Mouse (Mus musculus): ENCODE measurements around the gene Aspscr1. TPM values are rescaled to one million over a fixed set of nuclear protein-coding genes. Genes with fewer than 3 reads are reported as not detected.

Aspscr1 gene
- polyA plus RNA-seq, 1 experiment from 2014 or later = 105 TPM

DNA sequence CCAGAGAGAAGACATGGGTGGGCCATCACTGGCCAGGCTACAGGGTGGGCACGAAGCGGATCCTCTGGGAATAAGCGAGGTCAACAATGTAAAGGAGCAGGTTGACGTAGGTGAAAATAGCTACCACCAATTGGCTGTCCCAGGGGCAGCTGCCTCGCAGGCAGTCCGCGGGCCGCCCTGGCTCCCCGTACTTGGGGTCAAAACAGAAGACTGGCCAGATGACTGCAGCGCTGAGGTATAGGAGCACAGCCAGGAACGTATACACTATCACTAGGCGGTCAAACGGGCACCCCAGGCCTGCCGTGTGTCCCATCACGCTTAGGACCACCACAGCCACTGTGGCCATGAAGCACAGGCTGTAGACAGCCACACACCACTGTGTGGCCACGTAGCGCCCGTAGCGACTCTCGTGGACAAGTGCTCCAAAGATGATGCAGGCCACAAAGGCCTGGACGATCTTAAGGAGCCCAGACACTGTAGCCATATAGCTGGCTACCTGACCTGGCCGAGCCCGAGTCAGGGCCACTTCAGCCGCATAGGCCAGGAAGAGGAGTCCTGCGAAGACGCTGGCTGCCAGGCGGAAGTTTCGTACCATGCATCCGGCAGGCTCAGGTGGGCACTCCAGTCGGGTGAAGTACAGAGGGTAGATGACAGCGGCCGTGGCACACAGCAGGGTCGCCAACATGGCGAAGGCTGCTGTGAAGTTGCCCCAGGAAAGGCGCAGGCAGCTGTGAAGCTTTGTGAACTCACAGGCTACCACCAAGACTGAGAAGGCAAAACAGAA, 25.5 kb upstream of the Aspscr1 start:
- peaks cover 14% of the 10 kb centered on the region; the same call in 1 of the 2 replicates for H3K4me1 ChIP-seq
- no peak overlapping the region for H3K4me3 ChIP-seq (replicated peaks)
- 0 out of 2 replicates have a peak overlapping the region, but pooled peaks have one; percentile 56 for H3K4me2 ChIP-seq
- H3K36me3 ChIP-seq = no peaks in the 10 kb centered on the region
- H3K9me3 ChIP-seq = no peaks in the 10 kb centered on the region
- no peaks in the 10 kb centered on the region for H3K27me3 ChIP-seq (replicated peaks)
- 81% methylated on average over 35 of the region's 35 CpGs for WGBS
- no peak overlapping the region for H3K27ac ChIP-seq
- H3K9ac ChIP-seq = no peak overlapping the region
- ATAC-seq (ENCODE audit: insufficient read depth, low FRiP score, low read depth) = no peak

DNA sequence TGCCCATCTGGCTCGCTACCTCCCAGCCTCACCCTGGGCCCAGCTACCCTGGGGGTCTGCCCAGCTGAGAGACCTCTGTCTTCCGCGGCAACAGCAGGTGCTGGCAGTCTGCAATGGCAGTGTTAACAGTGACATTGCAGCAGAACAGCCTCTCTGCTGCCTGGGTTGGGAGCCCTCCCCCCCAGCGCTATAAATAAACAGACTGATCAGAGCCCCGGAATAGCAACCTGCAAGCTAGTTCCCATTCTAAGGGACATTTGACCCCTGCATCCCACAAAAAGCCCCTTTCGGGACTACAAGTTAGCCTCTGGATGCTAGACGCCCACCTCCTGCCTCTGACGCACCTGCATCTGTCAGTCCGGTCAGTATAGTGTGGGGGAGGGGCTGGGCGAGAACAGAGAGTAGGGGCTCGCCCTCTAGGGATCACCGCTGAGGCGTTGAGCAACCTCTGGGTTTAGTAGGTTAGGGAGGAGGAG, 24.7 kb upstream of the Aspscr1 start, which contains the start of gene Myadml2:
Myadml2 (minus strand) TSS at position 158 of the 476 bp plus-strand sequence.
- ATAC-seq (ENCODE audit: insufficient read depth, low FRiP score, low read depth) = no peak
- peak within 1 kb of the TSS; percentile 28 for H3K4me3 ChIP-seq (replicated peaks)
- H3K9me3 ChIP-seq = no peaks in the 10 kb centered on the region
- no peaks in the 10 kb centered on the region for H3K36me3 ChIP-seq
- H3K27ac ChIP-seq = no peak within 1 kb of the TSS
- H3K4me1 ChIP-seq = peaks cover 8% of the 10 kb centered on the region; the same call in 1 of the 2 replicates
- H3K9ac ChIP-seq = no peak within 1 kb of the TSS
- H3K4me2 ChIP-seq = peak within 1 kb of the TSS; percentile 56
- 5% methylated on average over 13 of the region's 13 CpGs for WGBS
- no peaks in the 10 kb centered on the region for H3K27me3 ChIP-seq (replicated peaks)

DNA sequence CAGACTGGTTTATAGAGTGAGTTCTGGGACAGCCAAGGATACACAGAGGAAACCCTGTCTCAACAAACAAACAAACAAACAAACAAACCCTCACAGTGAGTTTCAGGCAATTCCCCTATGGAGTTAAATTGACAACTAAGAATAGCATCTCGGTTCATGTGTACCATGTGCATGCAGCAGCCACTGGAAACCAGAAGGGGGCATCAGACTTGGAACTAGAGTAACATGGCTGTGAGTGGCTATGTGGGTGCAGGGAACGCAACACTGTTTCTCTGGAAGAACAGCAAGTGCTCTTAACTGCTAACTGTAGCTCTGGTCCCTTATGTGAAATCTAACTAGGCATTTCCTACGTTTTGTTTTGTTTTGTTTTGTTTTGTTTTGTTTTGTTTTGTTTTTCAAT, 20.9 kb upstream of the Aspscr1 start:
- H3K4me3 ChIP-seq (replicated peaks) = no peak overlapping the region
- H3K4me2 ChIP-seq = no peak overlapping the region
- H3K9ac ChIP-seq = no peak overlapping the region
- ATAC-seq (ENCODE audit: insufficient read depth, low FRiP score, low read depth) = no peak
- 75% methylated on average over 3 of the region's 3 CpGs for WGBS
- H3K36me3 ChIP-seq = no peaks in the 10 kb centered on the region
- no peak overlapping the region for H3K27ac ChIP-seq
- H3K4me1 ChIP-seq = peaks cover 4% of the 10 kb centered on the region; the same call in 1 of the 2 replicates
- H3K9me3 ChIP-seq = no peaks in the 10 kb centered on the region
- peaks cover 7% of the 10 kb centered on the region; the same call in 1 of the 2 replicates for H3K27me3 ChIP-seq (replicated peaks)

DNA sequence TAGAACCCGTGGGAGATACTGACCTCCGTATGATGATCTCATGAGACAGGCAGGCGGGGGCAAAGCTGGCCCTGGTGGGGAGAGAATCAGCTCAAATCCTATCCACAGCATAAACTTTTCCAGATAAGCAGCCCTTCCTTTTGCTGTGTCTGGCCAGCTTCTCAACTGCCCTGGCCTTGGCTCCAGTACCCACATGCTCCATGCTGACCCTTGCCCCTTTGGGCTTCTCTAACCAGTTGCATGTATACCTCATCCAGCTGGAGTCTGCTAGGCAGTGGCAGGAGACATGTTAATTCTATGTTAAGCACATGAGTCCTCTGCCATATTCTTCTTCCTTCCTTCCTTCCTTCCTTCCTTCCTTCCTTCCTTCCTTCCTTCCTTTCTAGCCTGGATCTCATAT, 18.0 kb upstream of the Aspscr1 start:
- H3K27me3 ChIP-seq (replicated peaks) = peaks cover 33% of the 10 kb centered on the region
- peaks cover 3% of the 10 kb centered on the region for H3K4me1 ChIP-seq
- ATAC-seq (ENCODE audit: insufficient read depth, low FRiP score, low read depth) = no peak
- H3K9ac ChIP-seq = no peak overlapping the region
- no peaks in the 10 kb centered on the region for H3K9me3 ChIP-seq
- no peak overlapping the region for H3K4me3 ChIP-seq (replicated peaks)
- 67% methylated on average over 3 of the region's 3 CpGs for WGBS
- no peak overlapping the region for H3K4me2 ChIP-seq
- H3K36me3 ChIP-seq = no peaks in the 10 kb centered on the region
- H3K27ac ChIP-seq = no peak overlapping the region

DNA sequence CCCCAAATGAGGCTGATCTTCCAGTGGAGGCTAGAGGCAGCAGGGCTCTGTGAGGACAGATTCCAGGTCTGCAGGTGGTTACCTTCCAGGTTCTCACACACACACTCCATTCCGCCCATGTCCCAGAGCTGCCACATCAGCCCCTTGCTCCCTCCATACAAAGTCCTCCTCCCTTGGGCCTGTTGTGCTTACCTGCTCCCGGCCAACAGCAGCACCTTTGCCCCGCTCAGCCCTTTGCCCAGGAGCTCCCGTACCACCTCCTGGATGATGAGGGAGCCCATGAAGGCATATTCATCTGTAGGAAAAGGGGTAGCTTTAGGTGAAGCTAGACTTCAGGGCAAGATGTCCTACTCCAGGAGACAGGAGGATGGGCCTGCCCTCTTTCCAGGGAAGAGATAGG, 15.5 kb upstream of the Aspscr1 start:
- ATAC-seq (ENCODE audit: insufficient read depth, low FRiP score, low read depth) = no peak
- peaks cover 18% of the 10 kb centered on the region for H3K4me1 ChIP-seq
- WGBS = 78% methylated on average over 4 of the region's 4 CpGs
- no peak overlapping the region for H3K4me3 ChIP-seq (replicated peaks)
- H3K27ac ChIP-seq = no peak overlapping the region
- H3K4me2 ChIP-seq = no peak overlapping the region
- H3K27me3 ChIP-seq (replicated peaks) = peaks cover 58% of the 10 kb centered on the region
- no peaks in the 10 kb centered on the region for H3K36me3 ChIP-seq
- H3K9me3 ChIP-seq = no peaks in the 10 kb centered on the region
- no peak overlapping the region for H3K9ac ChIP-seq

DNA sequence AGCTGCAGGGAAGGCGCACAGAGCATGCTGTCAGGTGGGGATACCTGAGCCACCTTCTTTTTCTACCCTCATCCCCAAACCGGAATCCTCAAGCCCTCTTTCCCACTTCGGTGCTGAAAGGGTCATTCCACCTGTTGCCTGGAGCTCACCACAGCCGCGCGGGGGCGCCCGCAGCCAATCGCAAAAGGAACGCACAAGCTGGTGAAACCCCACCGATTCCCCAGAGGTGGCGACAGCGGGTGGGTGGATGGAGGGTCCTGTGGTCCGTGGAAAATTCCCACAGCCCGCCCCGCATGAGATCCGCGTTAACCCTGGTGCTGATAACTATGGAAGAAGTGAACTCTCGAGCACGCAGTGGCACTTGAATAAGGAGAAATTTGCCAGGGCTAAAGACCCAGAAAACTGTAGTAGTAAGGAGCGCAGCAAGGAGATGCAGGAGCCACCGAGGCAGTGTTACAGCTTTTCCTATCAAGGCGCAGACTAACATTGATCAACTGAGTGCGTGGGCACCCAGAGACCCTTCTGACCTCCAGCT, 13.8 kb upstream of the Aspscr1 start:
- peak overlapping the region; percentile 46; the same call in 1 of the 2 replicates for H3K4me3 ChIP-seq (replicated peaks)
- no peak overlapping the region for H3K9ac ChIP-seq
- 3% methylated on average over 24 of the region's 24 CpGs for WGBS
- H3K4me2 ChIP-seq = peak overlapping the region; percentile 82
- peaks cover 18% of the 10 kb centered on the region for H3K4me1 ChIP-seq
- H3K36me3 ChIP-seq = no peaks in the 10 kb centered on the region
- H3K27me3 ChIP-seq (replicated peaks) = peaks cover 67% of the 10 kb centered on the region
- no peak overlapping the region for H3K27ac ChIP-seq
- no peaks in the 10 kb centered on the region for H3K9me3 ChIP-seq
- no peak for ATAC-seq (ENCODE audit: insufficient read depth, low FRiP score, low read depth)

DNA sequence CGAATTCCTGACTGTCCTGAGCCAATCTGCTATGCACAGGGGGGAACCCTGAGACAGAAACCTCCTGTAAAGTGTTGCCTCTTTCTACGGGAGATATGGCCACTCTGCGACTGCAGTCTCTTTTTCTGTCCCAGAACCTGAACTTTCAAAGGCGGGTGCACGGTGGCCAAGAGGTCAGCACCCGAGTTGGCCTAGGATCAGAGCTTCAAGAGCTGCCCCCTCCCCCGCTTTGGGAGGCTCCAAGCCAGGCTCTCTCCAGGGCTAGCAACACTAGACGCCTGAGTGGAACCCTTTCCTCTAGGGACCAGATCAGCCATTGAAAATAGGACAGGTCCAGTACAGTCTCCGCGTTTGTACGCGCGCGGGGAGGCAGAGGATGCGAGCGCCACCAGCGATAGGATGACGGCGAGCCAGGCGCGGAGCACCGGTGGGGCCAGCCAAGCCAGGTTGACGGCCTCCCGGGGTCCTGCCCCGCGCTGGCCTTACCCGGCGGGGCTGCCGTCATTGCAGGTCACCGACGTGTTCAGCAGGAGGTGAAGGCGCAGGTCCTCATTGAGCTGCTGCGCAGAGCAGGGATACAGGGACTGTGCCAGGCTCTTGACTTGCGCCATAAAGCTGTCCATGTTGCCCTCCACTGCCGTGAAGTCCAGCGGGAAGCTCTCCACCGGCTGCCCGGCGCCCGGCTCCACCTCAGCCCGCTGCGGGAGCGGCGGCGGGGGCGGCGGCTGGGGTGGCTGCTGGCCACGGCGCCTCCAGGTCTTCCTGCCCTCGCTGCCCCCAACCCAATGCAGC, 13.1 kb upstream of the Aspscr1 start:
- Histone ChIP-seq H3K4me3 (replicated peaks) (peak overlapping the region; percentile 46), H3K4me1 (peaks cover 18% of the 10 kb centered on the region), H3K9me3 (no peaks in the 10 kb centered on the region), H3K27me3 (replicated peaks) (peaks cover 68% of the 10 kb centered on the region), H3K4me2 (peak overlapping the region; percentile 82), H3K27ac (no peak overlapping the region), H3K9ac (no peak overlapping the region), H3K36me3 (no peaks in the 10 kb centered on the region)
- no peak for ATAC-seq (ENCODE audit: insufficient read depth, low FRiP score, low read depth)
- 5% methylated on average over 44 of the region's 50 CpGs for WGBS

DNA sequence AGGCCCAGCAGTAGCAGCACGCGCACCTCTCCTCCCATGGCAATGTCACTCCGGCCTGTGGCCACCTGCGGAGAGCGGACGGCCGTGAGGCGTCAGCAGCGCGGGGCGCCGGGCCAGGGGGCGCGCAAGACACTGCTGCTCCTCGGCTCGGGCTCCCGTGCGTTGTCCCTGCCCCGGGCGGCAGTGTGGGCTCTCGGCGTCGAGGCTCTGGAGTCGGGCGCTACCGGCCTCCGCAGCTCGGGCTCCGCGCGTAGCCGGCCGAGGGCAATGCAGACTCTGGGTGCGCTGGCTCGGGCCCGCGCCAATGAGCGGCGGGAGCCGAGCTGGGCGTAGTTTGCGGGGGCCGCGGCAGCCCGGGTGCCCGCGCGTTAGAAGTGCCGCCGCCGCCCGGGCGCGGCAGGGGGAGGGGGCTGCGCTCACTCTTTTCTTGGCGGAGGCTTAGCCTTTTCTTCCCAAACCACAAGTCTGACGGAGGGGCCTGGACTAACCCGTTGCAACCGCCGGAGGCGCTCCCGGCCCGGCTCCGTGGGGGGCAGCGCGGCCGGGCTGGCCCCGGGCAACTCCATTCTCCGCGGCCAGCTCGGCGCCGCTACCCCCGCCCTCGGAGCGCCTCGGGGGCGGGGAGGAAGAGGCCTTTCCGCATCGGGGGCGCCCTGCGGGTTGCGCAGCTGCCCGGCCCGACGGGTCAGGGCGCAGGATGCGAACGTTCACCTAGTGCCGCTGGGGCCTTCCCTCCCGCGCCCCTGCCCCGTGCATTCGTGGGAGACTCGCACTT, 12.3 kb upstream of the Aspscr1 start:
- Histone ChIP-seq H3K4me1 (peaks cover 20% of the 10 kb centered on the region), H3K9me3 (no peaks in the 10 kb centered on the region), H3K4me3 (replicated peaks) (peak overlapping the region; percentile 46), H3K9ac (no peak overlapping the region), H3K27me3 (replicated peaks) (peaks cover 68% of the 10 kb centered on the region), H3K4me2 (peak overlapping the region; percentile 82), H3K27ac (no peak overlapping the region), H3K36me3 (no peaks in the 10 kb centered on the region)
- ATAC-seq (ENCODE audit: insufficient read depth, low FRiP score, low read depth) = peak; percentile 59; the same call in 1 of the 2 replicates
- WGBS = under 1% methylated on average over 70 of the region's 95 CpGs

DNA sequence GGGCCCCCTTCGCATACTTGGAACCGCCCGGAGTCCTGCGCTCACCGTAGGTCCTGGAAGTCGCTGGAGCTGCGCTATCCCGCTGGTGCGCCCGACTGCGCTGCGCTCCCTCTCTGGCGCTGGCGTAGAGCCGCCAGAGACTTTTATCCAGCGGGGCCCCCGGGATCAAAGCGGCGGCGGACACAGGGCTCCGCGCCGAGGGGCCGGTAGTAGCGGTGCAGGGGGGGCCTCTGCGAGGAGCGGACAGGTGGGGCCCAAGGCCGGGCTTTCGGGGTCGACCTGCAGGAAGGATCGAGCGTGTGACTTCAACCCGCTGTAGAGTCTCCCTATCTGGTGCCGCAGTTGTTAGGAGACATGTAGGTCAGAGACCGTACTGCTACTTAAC, 11.7 kb upstream of the Aspscr1 start, which contains the start of gene Notum:
Notum (minus strand) TSS at position 100 of the 385 bp plus-strand sequence.
- Histone ChIP-seq H3K4me2 (peak within 1 kb of the TSS; percentile 82), H3K9me3 (no peaks in the 10 kb centered on the region), H3K27ac (no peak within 1 kb of the TSS), H3K9ac (no peak within 1 kb of the TSS; the same call in 1 of the 2 replicates), H3K4me3 (replicated peaks) (peak within 1 kb of the TSS; percentile 46), H3K36me3 (no peaks in the 10 kb centered on the region), H3K27me3 (replicated peaks) (peaks cover 68% of the 10 kb centered on the region), H3K4me1 (peaks cover 22% of the 10 kb centered on the region)
- WGBS = 2% methylated on average over 35 of the region's 35 CpGs
- no peak for ATAC-seq (ENCODE audit: insufficient read depth, low FRiP score, low read depth)

DNA sequence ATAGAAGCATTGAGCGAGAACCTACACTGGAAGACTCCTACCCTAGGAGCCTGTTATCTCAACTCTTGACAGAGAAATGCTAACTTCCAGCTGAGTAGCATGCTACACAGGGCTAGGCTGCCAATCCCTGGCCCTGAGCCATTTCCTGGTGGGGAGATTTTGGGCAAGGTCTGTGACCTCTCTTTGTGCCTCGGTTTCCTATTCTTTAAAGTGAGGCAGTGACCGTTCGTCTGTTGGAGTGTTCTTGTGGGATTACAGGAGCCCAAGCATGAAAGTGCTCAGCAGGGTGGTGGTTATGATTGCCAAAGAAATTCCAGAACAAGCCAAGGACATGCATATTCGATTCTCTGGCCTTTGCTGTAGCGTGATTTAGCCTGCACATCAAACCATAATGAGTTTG, 10.0 kb upstream of the Aspscr1 start:
- Histone ChIP-seq H3K4me3 (replicated peaks) (no peak overlapping the region), H3K27ac (no peak overlapping the region), H3K4me2 (no peak overlapping the region), H3K36me3 (no peaks in the 10 kb centered on the region), H3K27me3 (replicated peaks) (peaks cover 53% of the 10 kb centered on the region), H3K9ac (no peak overlapping the region), H3K4me1 (peaks cover 22% of the 10 kb centered on the region), H3K9me3 (no peaks in the 10 kb centered on the region)
- 79% methylated on average over 6 of the region's 6 CpGs for WGBS
- no peak for ATAC-seq (ENCODE audit: insufficient read depth, low FRiP score, low read depth)

DNA sequence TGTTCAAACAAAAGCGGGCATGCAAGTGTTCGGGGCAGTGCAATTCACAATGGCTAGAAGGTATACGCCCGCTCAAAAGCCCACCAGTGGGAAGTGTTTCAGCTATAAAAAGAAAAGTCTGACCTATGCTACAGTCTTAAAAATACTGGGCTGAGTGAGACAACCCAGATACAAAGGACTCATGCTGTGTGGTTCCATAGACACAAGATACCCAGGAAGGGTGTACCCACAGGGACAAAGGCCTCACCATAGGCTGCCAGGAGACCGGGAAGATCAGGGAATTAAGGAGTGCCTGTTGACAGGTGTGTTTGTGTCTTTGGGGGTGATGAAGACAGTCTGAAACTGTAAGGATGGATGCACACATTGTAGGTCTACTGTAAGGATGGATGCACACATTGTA, 9.1 kb upstream of the Aspscr1 start:
- Histone ChIP-seq H3K27me3 (replicated peaks) (peaks cover 45% of the 10 kb centered on the region), H3K27ac (no peak overlapping the region), H3K9me3 (no peaks in the 10 kb centered on the region), H3K4me2 (no peak overlapping the region), H3K4me1 (peaks cover 22% of the 10 kb centered on the region), H3K36me3 (no peaks in the 10 kb centered on the region), H3K9ac (no peak overlapping the region), H3K4me3 (replicated peaks) (no peak overlapping the region)
- no peak for ATAC-seq (ENCODE audit: insufficient read depth, low FRiP score, low read depth)
- 81% methylated on average over 5 of the region's 5 CpGs for WGBS

Measured in stomach, embryonic 15.5 days (tissue).